Mouse (Mus musculus): ENCODE measurements around the gene Gm17334.

GRCm38 (mm10) chr11:53733824-53734223 is 39.2 kb downstream of the Gm17334 start:
- TF ChIP-seq CTCF (IDR thresholded peaks at IDR 0.05; ENCODE audit: borderline replicate concordance, extremely low read depth, insufficient read depth, insufficient read length) (no peak), POLR2A (IDR thresholded peaks at IDR 0.05; ENCODE audit: borderline replicate concordance, extremely low read depth, insufficient read depth, insufficient read length, poor library complexity, severe bottlenecking) (no peak)
